Mouse (Mus musculus): ENCODE measurements at regions not wholly inside any gene's neighbourhood (a gene's known extent, or its start where the extent isn't known, plus 50 kb on each side); places are given as distances from the start of the nearest gene placed in this dataset.

- Histone ChIP-seq H3K9ac (replicated peaks) (no peak overlapping the region), H3K36me3 (replicated peaks; ENCODE audit: insufficient read depth, low read length) (no peaks in the 10 kb centered on the region), H3K27ac (ENCODE audit: low read depth) (no peak overlapping the region), H3K4me1 (ENCODE audit: insufficient read depth) (no peaks in the 10 kb centered on the region), H3K9me3 (ENCODE audit: low read length) (no peaks in the 10 kb centered on the region), H3K4me3 (ENCODE audit: low read depth, low read length) (no peak overlapping the region), H3K27me3 (ENCODE audit: insufficient read depth, low read length) (no peaks in the 10 kb centered on the region), H3K4me2 (ENCODE audit: low read depth, low read length) (no peak overlapping the region)
- TF ChIP-seq CTCF (IDR thresholded peaks at IDR 0.05; ENCODE audit: low read depth) = no peak
- TF ChIP-seq EP300 (IDR thresholded peaks at IDR 0.05; ENCODE audit: low read depth) = no peak
- DNase-seq (no peak), ATAC-seq (no peak)
- 71% methylated on average over 5 of the region's 5 CpGs for WGBS (ENCODE audit: insufficient replicate concordance)
Observed at GRCm38 (mm10) chr1:120733683-120734082, 131.5 kb downstream of the En1 start.

GRCm38 (mm10) chr1:120734846-120735245 lies 132.6 kb downstream of the En1 start:
- Histone ChIP-seq H3K36me3 (replicated peaks; ENCODE audit: insufficient read depth, low read length) (no peaks in the 10 kb centered on the region), H3K27ac (ENCODE audit: low read depth) (no peak overlapping the region), H3K4me1 (ENCODE audit: insufficient read depth) (no peaks in the 10 kb centered on the region), H3K9me3 (ENCODE audit: low read length) (no peaks in the 10 kb centered on the region), H3K4me2 (ENCODE audit: low read depth, low read length) (no peak overlapping the region), H3K27me3 (ENCODE audit: insufficient read depth, low read length) (no peaks in the 10 kb centered on the region), H3K4me3 (ENCODE audit: low read depth, low read length) (no peak overlapping the region), H3K9ac (replicated peaks) (no peak overlapping the region)
- ATAC-seq (no peak), DNase-seq (no peak)
- TF ChIP-seq EP300 (IDR thresholded peaks at IDR 0.05; ENCODE audit: low read depth) (no peak), CTCF (IDR thresholded peaks at IDR 0.05; ENCODE audit: low read depth) (no peak)

GRCm38 (mm10) chr1:120739499-120739898 lies 137.3 kb downstream of the En1 start:
- Histone ChIP-seq H3K36me3 (replicated peaks; ENCODE audit: insufficient read depth, low read length) (no peaks in the 10 kb centered on the region), H3K9ac (replicated peaks) (no peak overlapping the region), H3K4me3 (ENCODE audit: low read depth, low read length) (no peak overlapping the region), H3K27me3 (ENCODE audit: insufficient read depth, low read length) (no peaks in the 10 kb centered on the region), H3K4me2 (ENCODE audit: low read depth, low read length) (no peak overlapping the region), H3K27ac (ENCODE audit: low read depth) (no peak overlapping the region), H3K9me3 (ENCODE audit: low read length) (no peaks in the 10 kb centered on the region), H3K4me1 (ENCODE audit: insufficient read depth) (no peaks in the 10 kb centered on the region)
- TF ChIP-seq CTCF (IDR thresholded peaks at IDR 0.05; ENCODE audit: low read depth) (no peak), EP300 (IDR thresholded peaks at IDR 0.05; ENCODE audit: low read depth) (no peak)
- 52% methylated on average over 6 of the region's 6 CpGs for WGBS (ENCODE audit: insufficient replicate concordance)
- no peak for ATAC-seq
- no peak for DNase-seq

GRCm38 (mm10) chr1:120741091-120741740 lies 139.0 kb downstream of the En1 start:
- TF ChIP-seq CTCF (IDR thresholded peaks at IDR 0.05; ENCODE audit: low read depth) (no peak), EP300 (IDR thresholded peaks at IDR 0.05; ENCODE audit: low read depth) (no peak)
- H3K9ac ChIP-seq (replicated peaks) = no peak overlapping the region
- no peaks in the 10 kb centered on the region for H3K4me1 ChIP-seq (ENCODE audit: insufficient read depth)
- H3K4me2 ChIP-seq (ENCODE audit: low read depth, low read length) = no peak overlapping the region
- 78% methylated on average over 16 of the region's 16 CpGs for WGBS (ENCODE audit: insufficient replicate concordance)
- no peaks in the 10 kb centered on the region for H3K9me3 ChIP-seq (ENCODE audit: low read length)
- DNase-seq = no peak
- no peak for ATAC-seq
- no peaks in the 10 kb centered on the region for H3K36me3 ChIP-seq (replicated peaks; ENCODE audit: insufficient read depth, low read length)
- no peaks in the 10 kb centered on the region for H3K27me3 ChIP-seq (ENCODE audit: insufficient read depth, low read length)
- H3K27ac ChIP-seq (ENCODE audit: low read depth) = no peak overlapping the region
- H3K4me3 ChIP-seq (ENCODE audit: low read depth, low read length) = no peak overlapping the region

GRCm38 (mm10) chr1:120748963-120749362 lies 146.7 kb downstream of the En1 start:
- WGBS (ENCODE audit: insufficient replicate concordance) = 70% methylated on average over 6 of the region's 6 CpGs
- no peak for DNase-seq
- Histone ChIP-seq H3K27me3 (ENCODE audit: insufficient read depth, low read length) (no peaks in the 10 kb centered on the region), H3K4me1 (ENCODE audit: insufficient read depth) (no peaks in the 10 kb centered on the region), H3K9me3 (ENCODE audit: low read length) (no peaks in the 10 kb centered on the region), H3K27ac (ENCODE audit: low read depth) (no peak overlapping the region), H3K9ac (replicated peaks) (no peak overlapping the region), H3K4me2 (ENCODE audit: low read depth, low read length) (no peak overlapping the region), H3K36me3 (replicated peaks; ENCODE audit: insufficient read depth, low read length) (no peaks in the 10 kb centered on the region), H3K4me3 (ENCODE audit: low read depth, low read length) (no peak overlapping the region)
- no peak for ATAC-seq
- no peak for TF ChIP-seq CTCF (IDR thresholded peaks at IDR 0.05; ENCODE audit: low read depth)
- no peak for TF ChIP-seq EP300 (IDR thresholded peaks at IDR 0.05; ENCODE audit: low read depth)

- Histone ChIP-seq H3K4me2 (ENCODE audit: low read depth, low read length) (no peak overlapping the region), H3K27ac (ENCODE audit: low read depth) (no peak overlapping the region), H3K9me3 (ENCODE audit: low read length) (no peaks in the 10 kb centered on the region), H3K4me1 (ENCODE audit: insufficient read depth) (no peaks in the 10 kb centered on the region), H3K36me3 (replicated peaks; ENCODE audit: insufficient read depth, low read length) (no peaks in the 10 kb centered on the region), H3K4me3 (ENCODE audit: low read depth, low read length) (no peak overlapping the region), H3K27me3 (ENCODE audit: insufficient read depth, low read length) (no peaks in the 10 kb centered on the region), H3K9ac (replicated peaks) (no peak overlapping the region)
- DNase-seq = no peak
- WGBS (ENCODE audit: insufficient replicate concordance) = 88% methylated on average over 1 of the region's 1 CpGs
- ATAC-seq = no peak
- TF ChIP-seq EP300 (IDR thresholded peaks at IDR 0.05; ENCODE audit: low read depth) (no peak), CTCF (IDR thresholded peaks at IDR 0.05; ENCODE audit: low read depth) (no peak)
Observed at GRCm38 (mm10) chr1:120753406-120753805, 151.2 kb downstream of the En1 start.

GRCm38 (mm10) chr1:120754337-120754736 lies 152.1 kb downstream of the En1 start:
- 72% methylated on average over 5 of the region's 5 CpGs for WGBS (ENCODE audit: insufficient replicate concordance)
- no peak for ATAC-seq

More at GRCm38 (mm10) chr1:120754337-120754736, 152.1 kb downstream of the En1 start:
- H3K27ac ChIP-seq (ENCODE audit: low read depth) = no peak overlapping the region
- no peaks in the 10 kb centered on the region for H3K36me3 ChIP-seq (replicated peaks; ENCODE audit: insufficient read depth, low read length)
- H3K27me3 ChIP-seq (ENCODE audit: insufficient read depth, low read length) = no peaks in the 10 kb centered on the region
- H3K4me1 ChIP-seq (ENCODE audit: insufficient read depth) = no peaks in the 10 kb centered on the region
- TF ChIP-seq EP300 (IDR thresholded peaks at IDR 0.05; ENCODE audit: low read depth) = no peak
- TF ChIP-seq CTCF (IDR thresholded peaks at IDR 0.05; ENCODE audit: low read depth) = no peak
- DNase-seq = no peak
- H3K4me3 ChIP-seq (ENCODE audit: low read depth, low read length) = no peak overlapping the region
- H3K9me3 ChIP-seq (ENCODE audit: low read length) = no peaks in the 10 kb centered on the region
- no peak overlapping the region for H3K4me2 ChIP-seq (ENCODE audit: low read depth, low read length)
- H3K9ac ChIP-seq (replicated peaks) = no peak overlapping the region
